In the genomic region with DNA sequence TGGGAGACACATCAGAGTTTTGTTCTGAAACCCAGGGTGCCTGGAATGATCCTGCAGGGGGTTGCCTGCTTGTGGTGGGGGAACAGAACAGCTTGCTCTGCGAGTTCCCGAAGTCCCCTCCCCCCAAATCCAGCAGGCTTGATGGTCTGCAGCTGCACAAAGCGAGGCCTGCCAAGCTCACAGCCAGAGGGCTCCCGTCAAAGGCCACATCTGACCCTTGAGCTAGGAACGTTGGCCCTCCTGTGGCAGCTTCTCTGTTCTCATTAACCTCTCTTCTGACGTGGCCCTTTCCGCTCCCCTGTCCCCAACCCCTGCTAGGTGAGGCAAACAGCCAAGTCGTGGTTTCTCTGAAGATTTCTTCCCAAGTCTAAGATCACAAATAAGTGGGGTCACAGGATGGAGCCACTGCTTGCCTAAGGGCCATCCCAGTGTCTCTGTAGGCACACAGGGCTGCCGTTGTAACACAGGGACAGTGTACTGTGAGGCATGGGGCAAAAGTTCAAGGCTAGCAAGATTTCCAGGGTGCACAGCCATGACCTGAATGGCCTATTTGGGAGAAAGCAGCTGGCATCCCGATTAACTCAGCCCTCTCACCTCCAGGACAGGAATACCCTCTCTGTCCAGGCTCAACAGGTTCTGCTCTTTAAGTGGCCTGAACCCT, we compare ENCODE assay signal across 10 mouse cellular contexts. TPM values are rescaled to one million over a fixed set of nuclear protein-coding genes. Genes with fewer than 3 reads are reported as not detected.
DNase-seq lines count a peak whose midpoint lies in the region; ATAC-seq lines count a peak whose summit lies in the region.
"Had no signal": no experiment of that assay in that cellular context is flagged by ENCODE, and none has a peak within 500 bp of the region (broad histone marks: within the 10 kb centered on the region; RNA-seq: fewer than 3 reads in every experiment).

No protein-coding gene starts in this region.

- no peaks in the 10 kb centered on the region for H3K27me3 ChIP-seq in forebrain, embryonic 12.5 days
- H3K27me3 ChIP-seq in midbrain, embryonic 12.5 days: no peaks in the 10 kb centered on the region
- H3K27me3 ChIP-seq: embryonic facial prominence, embryonic 15.5 days had no signal

- no peak overlapping the region for H3K4me3 ChIP-seq in forebrain, embryonic 12.5 days (replicated peaks)
- H3K4me3 ChIP-seq in midbrain, embryonic 12.5 days: no peak overlapping the region
- H3K4me3 ChIP-seq: embryonic facial prominence, embryonic 15.5 days had no signal

- 7% methylated on average over 10 of the region's 10 CpGs for WGBS in forebrain, embryonic 12.5 days
- WGBS in midbrain, embryonic 12.5 days: 5% methylated on average over 10 of the region's 10 CpGs

- H3K4me2 ChIP-seq in forebrain, embryonic 12.5 days: no peak overlapping the region
- H3K4me2 ChIP-seq in midbrain, embryonic 12.5 days (replicated peaks): no peak overlapping the region
- H3K4me2 ChIP-seq: embryonic facial prominence, embryonic 15.5 days had no signal

- H3K9me3 ChIP-seq in forebrain, embryonic 12.5 days: no peaks in the 10 kb centered on the region
- H3K9me3 ChIP-seq in midbrain, embryonic 12.5 days: no peaks in the 10 kb centered on the region
- H3K9me3 ChIP-seq: embryonic facial prominence, embryonic 15.5 days; G1E had no signal

- peaks cover 11% of the 10 kb centered on the region for H3K4me1 ChIP-seq in forebrain, embryonic 12.5 days
- peaks cover 6% of the 10 kb centered on the region for H3K4me1 ChIP-seq in midbrain, embryonic 12.5 days

- no peaks in the 10 kb centered on the region for H3K36me3 ChIP-seq in forebrain, embryonic 12.5 days (replicated peaks)
- H3K36me3 ChIP-seq in midbrain, embryonic 12.5 days: no peaks in the 10 kb centered on the region
- H3K36me3 ChIP-seq: embryonic facial prominence, embryonic 15.5 days; G1E had no signal

- H3K9ac ChIP-seq in forebrain, embryonic 12.5 days: no peak overlapping the region
- no peak overlapping the region for H3K9ac ChIP-seq in midbrain, embryonic 12.5 days (replicated peaks)
- H3K9ac ChIP-seq: embryonic facial prominence, embryonic 15.5 days had no signal

- H3K27ac ChIP-seq in forebrain, embryonic 12.5 days: 0 out of 2 replicates have a peak overlapping the region, but pooled peaks have one; percentile 36
- H3K27ac ChIP-seq in midbrain, embryonic 12.5 days (replicated peaks): no peak overlapping the region
- H3K27ac ChIP-seq: embryonic facial prominence, embryonic 15.5 days had no signal

- peak; percentile 22 for DNase-seq in layer of hippocampus, adult 9-11 months
- DNase-seq in layer of hippocampus, adult 18-20 months (ENCODE audit: low spot score in 2 of 2): no peak
- DNase-seq in kidney, postnatal 25 days: peak; percentile 49 to 80
- DNase-seq in ovary, postnatal 14 days (ENCODE audit: low spot score): no peak

- ATAC-seq in forebrain, embryonic 12.5 days (ENCODE audit: low FRiP score): peak; percentile 56; the same call in 1 of the 2 replicates
- ATAC-seq in midbrain, embryonic 12.5 days (ENCODE audit: low FRiP score, low read depth): peak; percentile 57
- no peak for ATAC-seq in megakaryocyte progenitor cell, adult 5-6 weeks (replicated peaks; ENCODE audit: poor library complexity)
- no peak for ATAC-seq in granulocyte monocyte progenitor cell, adult 5-6 weeks (replicated peaks; ENCODE audit: poor library complexity, severe bottlenecking)

RNA-seq across cellular contexts. Expression of a gene that starts 12.9 kb away (rescaled TPM):
- 1 to 10 TPM; 2.2 to 2.3 TPM for total RNA-seq in layer of hippocampus, adult 18-20 months (2021)
- 0.08 TPM in 1 of 2 replicates, not detected in the other for polyA plus RNA-seq in forebrain, embryonic 12.5 days (2016; fragmentation: Nextera tagmentation; extraction: Ambion mirVana)
- 0.20 and 0.37 TPM in 2 replicates for polyA plus RNA-seq in midbrain, embryonic 12.5 days (2016; fragmentation: Nextera tagmentation; extraction: Ambion mirVana)
- 0.37 and 1.0 TPM in 2 replicates for total RNA-seq in megakaryocyte progenitor cell, adult 5-6 weeks (2015)
- 0.54 and 3.6 TPM in 2 replicates for total RNA-seq in megakaryocyte progenitor cell, adult 5-6 weeks (2017)
- total RNA-seq in granulocyte monocyte progenitor cell, adult 5-6 weeks (2014; fragmentation: Nextera tagmentation): 1.1 TPM in 1 of 2 replicates, not detected in the other
- total RNA-seq in granulocyte monocyte progenitor cell, adult 5-6 weeks (2017): 1.3 and 2.0 TPM in 2 replicates
- total RNA-seq: G1E had no signal
- polyA plus RNA-seq: embryonic facial prominence, embryonic 15.5 days; G1E had no signal

RNA-seq across cellular contexts. Expression of a gene that starts 30.0 kb away (rescaled TPM):
- total RNA-seq in layer of hippocampus, adult 18-20 months (2021): 10 to 100 TPM in 1 of 2 experiments, 1 to 10 TPM in 1; 8.9 to 11.6 TPM
- 1.6 and 2.1 TPM in 2 replicates for polyA plus RNA-seq in forebrain, embryonic 12.5 days (2016; fragmentation: Nextera tagmentation; extraction: Ambion mirVana)
- 6.4 and 10.8 TPM in 2 replicates for polyA plus RNA-seq in midbrain, embryonic 12.5 days (2016; fragmentation: Nextera tagmentation; extraction: Ambion mirVana)
- 3.9 and 4.3 TPM in 2 replicates for total RNA-seq in megakaryocyte progenitor cell, adult 5-6 weeks (2015)
- total RNA-seq in megakaryocyte progenitor cell, adult 5-6 weeks (2017): 3.4 and 3.5 TPM in 2 replicates
- 5.6 and 5.9 TPM in 2 replicates for total RNA-seq in granulocyte monocyte progenitor cell, adult 5-6 weeks (2014; fragmentation: Nextera tagmentation)
- total RNA-seq in granulocyte monocyte progenitor cell, adult 5-6 weeks (2017): 2.4 and 3.9 TPM in 2 replicates

Comparison
In these comparisons a context has a peak if more than half of its experiments do, and no peak if none do; other contexts are left out.
1. DNase-seq: peak in layer of hippocampus, adult 9-11 months (single experiment) and kidney, postnatal 25 days (2 of 2); none in layer of hippocampus, adult 18-20 months (0 of 2) and ovary, postnatal 14 days (single experiment).
2. ATAC-seq: peak in forebrain, embryonic 12.5 days (single experiment) and midbrain, embryonic 12.5 days (single experiment); none in megakaryocyte progenitor cell, adult 5-6 weeks (single experiment) and granulocyte monocyte progenitor cell, adult 5-6 weeks (single experiment).